Mouse (Mus musculus) cerebellum, postnatal 4 days (tissue): Measurements from ENCODE around the gene Tdrd12.
A peak's percentile ranks its signal among the peaks of the same experiment; 100 is the strongest.
"Not testable (repeated sequence)": the region's sequence is repeated elsewhere in the genome, so short reads cannot be mapped to it uniquely, and the experiment has no call there.

ENCODE experiments used
- DNase-seq, 2 experiments: peaks; one replicate each; pipeline ENCODE4 v3.0.0; 2022; ENCODE audit warnings: low spot score in 2 of 2, mixed read lengths in 1 of 2

Tdrd12 gene

DNA sequence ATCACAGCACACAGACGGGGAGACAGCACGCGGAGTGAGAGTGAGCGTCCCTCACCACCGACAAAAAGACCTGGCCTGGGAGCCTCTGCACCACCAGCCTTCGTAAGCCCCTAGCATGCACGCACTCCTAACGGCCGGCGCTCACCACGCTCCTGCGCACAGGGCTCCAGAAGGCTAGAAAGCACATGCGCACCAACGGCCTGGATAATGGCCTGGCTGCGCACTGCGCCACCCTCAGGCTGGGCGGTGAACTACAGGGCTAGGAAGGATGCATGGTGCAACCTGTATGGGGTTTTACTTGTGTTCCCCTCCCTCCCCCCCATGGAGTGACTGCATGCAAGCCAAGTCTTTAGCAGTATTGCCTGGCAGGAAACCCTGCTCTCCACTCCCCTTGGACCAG is at the start of gene Tdrd12:
Gene Tdrd12, minus strand, starts transcription at position 184 of the 400 bp plus-strand sequence.
- DNase-seq = no peak

DNA sequence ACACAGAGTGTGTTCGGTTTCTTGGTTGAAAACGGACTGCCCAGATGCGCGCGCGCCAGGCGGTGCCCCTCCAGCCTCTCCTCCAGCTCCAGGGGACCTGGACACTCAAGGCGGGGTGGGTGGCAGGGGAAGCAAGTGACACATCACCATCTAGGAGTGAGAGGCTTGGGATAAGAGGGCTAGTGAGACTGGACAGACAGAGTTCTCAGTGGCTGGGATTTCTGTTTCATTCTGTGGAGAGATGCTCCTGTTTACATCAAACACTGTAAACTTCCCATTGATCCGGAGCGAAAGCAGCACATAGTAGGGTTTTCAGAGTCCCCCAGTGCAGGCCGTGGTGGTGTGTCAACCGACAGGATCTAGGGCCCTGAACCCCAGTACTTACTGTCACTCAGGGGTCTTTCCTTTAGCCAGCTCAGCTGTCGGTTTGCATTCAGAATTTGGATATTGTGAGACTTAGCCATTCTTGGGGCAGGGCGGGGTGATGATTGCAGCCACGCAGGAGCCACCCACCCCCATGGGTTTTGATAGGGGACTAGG is 49.4 kb upstream of the Tdrd12 start:
- no peak for DNase-seq

DNA sequence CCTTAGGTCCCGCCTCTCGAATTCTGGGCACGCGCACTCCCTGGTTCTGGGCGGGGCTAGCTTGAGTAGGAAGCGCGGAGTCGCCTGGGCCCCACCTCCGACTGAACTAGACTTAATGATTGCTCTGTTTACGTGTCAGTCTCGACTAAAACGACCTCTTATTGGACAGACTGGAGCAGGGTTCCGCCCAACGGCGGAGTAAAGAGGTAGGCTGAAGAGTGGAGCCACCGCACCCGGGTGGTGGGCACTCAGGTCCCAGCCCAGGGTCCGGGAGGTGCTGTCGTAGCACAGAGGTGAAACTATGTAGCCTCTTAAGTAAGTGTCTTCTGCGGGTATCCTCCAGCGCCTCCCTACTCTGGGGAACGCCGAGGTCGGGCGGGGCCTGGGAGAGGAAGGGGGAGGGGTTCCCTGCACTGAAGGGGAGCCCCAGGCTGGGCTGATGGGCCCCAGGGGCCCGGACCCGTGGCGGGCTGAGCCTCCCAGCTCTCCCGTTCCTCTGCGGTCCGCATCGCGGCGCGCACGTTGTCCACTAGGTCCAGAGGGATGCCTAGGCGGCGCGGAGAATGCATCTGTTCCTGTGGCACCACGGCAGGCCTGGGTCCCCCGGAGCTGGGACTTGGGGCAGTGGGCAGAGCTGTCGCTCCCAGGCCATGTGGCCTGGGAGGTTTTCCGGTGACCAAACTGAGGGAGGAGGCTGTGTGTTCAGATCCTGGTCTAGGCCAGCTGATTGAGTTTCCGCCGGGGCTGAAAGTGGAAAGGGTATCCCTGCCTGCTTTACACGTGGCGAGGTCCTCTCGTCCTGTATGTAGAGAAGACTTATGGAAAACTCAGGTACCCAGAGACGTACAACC is 48.7 kb upstream of the Tdrd12 start, which contains the start of gene Ankrd27:
Gene Ankrd27, plus strand, starts transcription at position 190 of the 851 bp plus-strand sequence.
- DNase-seq = peak; percentile 88 to 94

DNA sequence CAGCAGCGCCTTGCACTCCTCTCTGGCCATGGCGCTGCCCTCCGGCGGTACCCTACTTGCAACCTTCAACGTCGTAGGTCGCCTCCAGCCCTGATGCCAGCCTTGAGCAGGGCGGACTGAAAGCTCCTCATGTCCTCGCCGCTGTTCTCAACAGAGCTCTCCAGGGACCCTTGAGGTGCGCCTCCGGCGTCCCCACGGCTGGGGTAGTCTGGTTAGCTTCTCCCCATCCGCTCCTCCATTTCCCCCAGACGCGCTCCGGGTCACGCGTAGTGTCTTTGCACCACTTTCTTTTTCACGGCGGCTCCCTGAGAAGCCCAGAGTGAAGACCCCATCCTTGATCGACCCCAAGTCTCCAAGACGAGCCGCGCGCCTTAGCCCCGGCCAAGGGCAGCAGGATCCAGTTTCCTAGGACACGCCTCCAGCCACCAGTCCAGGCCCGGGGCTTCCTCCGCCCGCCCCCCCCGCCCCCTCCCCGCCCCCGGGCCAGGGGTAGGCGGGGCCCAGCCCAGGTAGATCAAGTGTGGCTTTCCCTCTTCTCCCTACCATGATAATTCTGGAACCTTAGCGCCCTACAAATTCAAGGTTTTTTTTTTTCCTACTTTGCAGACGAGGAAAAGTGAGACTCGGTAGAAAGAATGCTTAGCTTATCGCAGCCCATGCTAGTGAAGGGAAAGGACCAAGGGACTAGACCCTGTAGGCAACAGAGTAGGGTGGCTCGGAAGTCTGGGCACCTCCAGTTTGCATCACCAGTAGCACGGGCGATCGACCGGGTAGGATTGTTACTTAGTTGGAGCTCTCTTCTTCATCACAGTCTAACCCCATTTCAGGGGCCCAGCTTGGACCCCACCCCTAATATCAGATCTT is 47.9 kb upstream of the Tdrd12 start, which contains the start of gene Rgs9bp:
Gene Rgs9bp, minus strand, starts transcription at position 392 of the 864 bp plus-strand sequence.
- DNase-seq = peak in 1 of 2 experiments; percentile 17

DNA sequence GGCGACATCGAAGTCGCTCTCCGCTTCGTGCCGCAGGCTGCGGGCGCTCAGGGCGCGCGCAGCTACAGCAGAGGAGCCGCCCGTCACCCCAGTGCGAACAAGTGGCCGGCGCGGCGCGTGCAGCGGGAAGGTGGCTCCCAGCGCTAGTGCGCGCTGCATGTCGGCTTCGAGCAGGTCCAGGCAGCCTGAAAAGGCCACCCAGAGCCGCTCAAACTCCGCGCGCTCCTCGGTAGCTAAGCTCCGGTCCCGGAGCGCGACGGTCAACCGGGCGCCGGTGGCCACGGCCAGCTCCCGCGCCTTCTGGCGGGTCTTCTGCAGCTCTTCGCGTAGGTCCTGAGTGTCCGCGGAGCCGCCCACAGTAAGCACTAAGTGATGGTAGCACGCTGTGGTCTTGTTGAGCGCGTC is 47.2 kb upstream of the Tdrd12 start:
- DNase-seq = peak in 1 of 2 experiments; percentile 10

- no peak for DNase-seq
Observed at GRCm38 (mm10) chr7:35584068-35584785, 46.7 kb upstream of the Tdrd12 start.

DNA sequence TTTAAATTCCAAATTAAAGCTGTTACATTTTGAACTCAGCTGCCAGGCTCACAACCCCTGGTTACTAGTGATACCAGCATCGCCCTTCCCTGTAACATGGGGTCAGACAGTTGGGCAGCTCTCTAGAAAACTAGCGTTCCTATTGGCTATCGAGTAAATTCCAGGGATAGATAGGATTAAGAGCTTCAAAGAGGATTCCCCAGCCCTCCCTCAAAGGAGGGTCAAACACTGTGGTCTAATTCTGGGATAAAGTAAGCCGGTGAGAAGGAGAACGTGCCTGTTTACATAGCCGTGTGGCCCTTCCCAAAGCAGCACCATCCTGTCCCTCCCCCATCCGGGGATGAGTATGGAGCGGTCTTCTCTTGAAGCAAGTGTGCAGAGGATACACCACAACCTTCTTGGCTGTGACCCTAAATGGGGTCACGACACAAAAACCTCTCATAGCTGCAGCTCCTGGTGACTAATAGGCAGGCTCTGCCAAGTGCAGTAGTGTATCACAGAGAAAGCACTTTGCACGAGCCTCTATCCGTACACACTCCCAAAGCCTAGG is 46.0 kb upstream of the Tdrd12 start:
- DNase-seq = no peak

GRCm38 (mm10) chr7:35582719-35583118 is 45.2 kb upstream of the Tdrd12 start:
- DNase-seq = no peak

GRCm38 (mm10) chr7:35579849-35580248 is 42.3 kb upstream of the Tdrd12 start:
- peak in 1 of 2 experiments; percentile 42 for DNase-seq

DNA sequence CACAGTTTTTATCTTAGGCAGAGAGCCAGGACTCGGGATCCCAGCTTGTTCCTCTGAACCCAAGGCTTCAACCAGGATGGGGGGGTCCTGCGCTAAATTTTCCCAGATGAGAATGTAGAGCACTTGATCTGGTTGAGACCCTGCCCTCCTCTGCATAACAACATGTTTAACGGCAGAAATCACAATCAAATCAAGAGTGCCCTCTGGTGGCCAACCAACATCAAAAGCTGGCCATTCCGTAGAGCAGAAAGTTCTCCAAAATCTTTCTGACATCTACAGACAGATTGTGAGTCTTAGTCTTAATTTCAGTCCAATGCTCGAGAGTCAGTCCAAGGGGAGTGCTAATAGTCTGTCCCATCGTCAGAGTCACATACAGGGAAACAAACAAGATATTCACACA is 33.3 kb upstream of the Tdrd12 start:
- DNase-seq = not testable (repeated sequence)

- not testable (repeated sequence) for DNase-seq
Observed at GRCm38 (mm10) chr7:35569724-35570123, 32.2 kb upstream of the Tdrd12 start.

- not testable (repeated sequence) for DNase-seq
Observed at GRCm38 (mm10) chr7:35565965-35566364, 28.4 kb upstream of the Tdrd12 start.

DNA sequence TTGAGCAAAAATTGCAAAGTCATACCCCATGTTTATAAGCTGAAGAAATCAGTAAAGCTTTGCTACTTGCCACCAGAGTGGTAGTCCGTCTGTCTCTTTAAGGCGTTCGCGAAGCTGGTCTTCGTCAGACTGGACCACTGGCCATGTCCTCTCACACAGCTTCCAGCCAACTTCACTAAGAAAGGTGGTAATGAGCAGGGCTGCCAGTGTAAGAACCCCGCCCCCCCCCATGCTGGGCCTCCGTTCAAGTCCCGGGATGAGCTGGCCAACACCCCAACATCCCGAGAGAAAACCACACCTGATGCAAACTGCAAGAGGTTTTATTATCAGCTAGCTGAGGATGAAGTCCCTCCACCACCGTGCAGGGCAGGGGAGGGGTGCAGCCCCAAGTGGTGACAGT is 27.3 kb upstream of the Tdrd12 start:
- DNase-seq = not testable (repeated sequence)

DNA sequence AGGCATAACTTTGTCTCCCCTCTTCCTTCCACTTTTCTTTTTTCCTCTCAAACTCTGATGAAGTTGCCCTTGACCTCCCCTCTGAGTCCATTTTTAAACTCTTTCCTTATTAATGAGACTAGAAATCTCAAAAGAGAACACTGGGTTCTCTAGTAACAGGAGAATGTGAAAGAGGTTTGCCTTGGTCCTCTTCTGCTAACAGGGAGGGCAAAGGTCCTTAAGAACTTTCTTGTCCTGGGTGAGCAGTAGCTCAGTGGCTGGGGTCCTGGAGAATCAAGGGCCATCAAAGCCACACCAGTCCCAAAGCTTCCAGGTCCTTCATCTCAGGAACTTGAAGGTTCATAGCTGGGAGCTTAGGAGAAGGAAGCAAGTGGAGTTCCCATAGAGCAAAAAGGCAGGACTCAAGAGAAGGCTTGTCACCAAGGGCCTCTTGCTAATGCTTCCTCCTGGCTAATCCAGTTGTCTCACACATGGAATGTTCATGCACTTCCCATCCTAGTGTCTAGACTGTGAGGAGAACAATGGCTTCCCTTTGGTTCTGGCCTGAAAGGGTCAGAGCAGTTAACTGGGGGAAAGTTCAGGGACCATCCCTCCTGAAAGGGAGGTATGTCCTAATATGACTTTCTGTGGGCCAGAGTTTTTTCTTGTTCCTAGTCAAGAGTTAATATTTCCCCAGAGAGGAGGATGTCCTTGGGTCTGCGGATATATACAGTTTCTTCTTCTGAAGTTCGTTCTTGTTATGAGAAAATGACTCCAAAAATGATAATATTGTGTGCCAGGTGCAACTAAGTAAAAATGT is 26.7 kb upstream of the Tdrd12 start:
- DNase-seq = no peak

DNA sequence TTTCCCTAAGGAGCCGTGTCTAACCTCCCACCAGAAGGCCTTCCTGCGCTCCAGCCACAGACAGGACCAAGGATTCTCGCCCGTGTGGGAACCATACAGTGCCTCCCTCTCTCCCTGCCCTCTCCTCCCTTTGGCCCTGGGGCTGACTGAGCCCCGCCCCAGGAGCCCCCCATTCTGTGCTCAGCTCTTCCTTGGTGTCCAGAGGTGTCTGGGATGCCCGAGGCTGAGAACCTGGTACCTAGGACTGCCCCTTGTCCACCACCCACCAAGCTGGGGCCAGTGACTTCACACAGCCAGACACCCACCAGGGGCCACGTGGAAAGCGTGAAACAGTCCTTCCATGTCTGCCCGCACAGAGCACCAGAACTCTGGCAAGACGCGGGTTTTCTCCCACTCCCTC is 25.5 kb upstream of the Tdrd12 start:
- DNase-seq = no peak

DNA sequence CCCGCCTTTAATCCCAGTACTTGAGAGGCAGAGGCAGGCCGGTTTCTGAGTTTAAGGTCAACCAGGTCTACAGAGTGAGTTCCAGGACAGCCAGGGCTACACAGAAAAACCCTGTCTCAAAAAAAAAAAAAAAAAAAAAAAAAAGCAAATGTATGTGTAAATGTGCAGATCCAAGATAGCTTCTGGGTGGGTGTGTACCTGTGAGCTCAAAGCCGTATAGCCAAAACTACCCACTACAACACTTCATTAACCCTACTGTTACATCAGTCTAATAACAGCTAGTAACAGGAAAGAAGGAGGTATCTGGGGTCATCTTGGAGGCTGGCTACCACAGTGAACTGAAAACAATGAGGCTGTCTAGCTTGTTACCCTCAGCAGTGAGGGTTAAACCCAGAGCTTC is 22.3 kb upstream of the Tdrd12 start:
- no peak for DNase-seq

- DNase-seq = no peak
Observed at GRCm38 (mm10) chr7:35558681-35559080, 21.1 kb upstream of the Tdrd12 start.

DNA sequence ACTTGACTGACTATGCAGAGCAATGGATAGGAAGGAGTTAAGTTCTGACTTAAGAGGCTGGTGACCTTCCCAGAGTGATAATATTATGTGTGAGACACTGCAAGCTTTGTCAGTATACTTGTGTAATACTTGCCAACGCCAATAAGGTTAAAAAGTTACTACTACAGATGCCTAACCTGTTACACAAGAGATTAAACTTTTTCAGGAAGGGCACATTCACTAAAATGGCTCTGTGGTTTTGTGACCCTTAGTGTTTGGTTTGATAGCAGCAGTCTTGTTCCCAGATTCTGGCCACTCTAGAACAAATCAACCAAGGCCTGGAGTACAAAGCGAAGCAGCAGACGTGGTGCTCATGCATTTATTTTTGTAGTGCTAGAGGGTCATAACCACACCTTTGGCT is 20.0 kb upstream of the Tdrd12 start:
- DNase-seq = no peak

- DNase-seq = no peak
Observed at GRCm38 (mm10) chr7:35556905-35557304, 19.4 kb upstream of the Tdrd12 start.

DNA sequence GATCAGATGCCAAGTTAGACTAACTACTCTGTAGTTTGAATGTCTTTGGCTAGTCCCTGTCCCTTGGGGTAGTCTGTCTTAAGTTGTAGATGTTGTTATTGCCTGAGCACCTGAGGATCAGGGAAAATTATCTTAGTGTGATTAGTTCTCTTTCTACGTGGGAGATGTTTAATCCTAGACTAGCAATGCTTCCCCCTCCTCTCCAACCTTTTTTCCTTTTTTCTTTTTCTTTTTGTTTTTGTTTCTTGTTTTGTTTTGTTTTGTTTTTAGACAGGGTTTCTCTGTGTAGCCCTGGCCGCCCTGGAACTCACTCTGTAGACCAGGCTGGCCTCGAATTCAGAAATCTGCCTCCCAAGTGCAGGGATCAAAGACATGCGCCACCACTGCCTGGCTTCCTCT is 18.7 kb upstream of the Tdrd12 start, which contains the start of gene Nudt19:
Gene Nudt19, minus strand, starts transcription at position 100 of the 399 bp plus-strand sequence.
- DNase-seq = no peak
